Mouse (Mus musculus) inflammation-experienced regulatory T-cells, adult 16 weeks (primary cell): ENCODE data around the gene Platr17. TPM values are rescaled to one million over a fixed set of nuclear protein-coding genes. Genes with fewer than 3 reads are reported as not detected.

Experiments
- polyA plus RNA-seq: library from polyadenylated mRNA; unstranded; fragments of 100-300 nt; shearing (Covaris generic); gene quantifications from one replicate; pipeline ENCODE4 v1.2.1, GENCODE M21; 2017

The Platr17 gene
- polyA plus RNA-seq: 3.8 TPM

GRCm38 (mm10) chr17:33904835-33905234 lies at the start of gene Platr17:
Gene Platr17 (plus strand): TSS chr17:33905135.

GRCm38 (mm10) chr17:33873537-33873936 lies 31.4 kb upstream of the Platr17 start, which contains the start of gene Gm7029:
Gene Gm7029 (plus strand): TSS chr17:33873837.

GRCm38 (mm10) chr17:33890533-33891059 lies 14.3 kb upstream of the Platr17 start, which contains the start of gene Kifc1:
Gene Kifc1 (minus strand): TSS chr17:33890661.

GRCm38 (mm10) chr17:33909077-33909868 lies 4.3 kb downstream of the Platr17 start, which contains the start of gene Daxx:
Gene Daxx (plus strand): TSS chr17:33909414.

GRCm38 (mm10) chr17:33915671-33916250 lies 10.8 kb downstream of the Platr17 start, which contains the start of the genes Tapbp and Zbtb22:
Gene Tapbp (plus strand): TSS chr17:33915899.
Gene Zbtb22 (plus strand): TSS chr17:33915904.

GRCm38 (mm10) chr17:33929371-33930279 lies 24.7 kb downstream of the Platr17 start, which contains the start of gene Rgl2:
Gene Rgl2 (plus strand): TSS chr17:33929543.

GRCm38 (mm10) chr17:33940206-33940805 lies 35.4 kb downstream of the Platr17 start, which contains the start of the genes Pfdn6 and Wdr46:
Gene Pfdn6 (minus strand): TSS chr17:33940343.
Gene Wdr46 (plus strand): TSS chr17:33940660.

GRCm38 (mm10) chr17:33951021-33951946 lies 46.3 kb downstream of the Platr17 start, which contains the start of gene B3galt4:
Gene B3galt4 (minus strand): TSS chr17:33951488.

GRCm38 (mm10) chr17:33955555-33956214 lies 50.8 kb downstream of the Platr17 start, which contains the start of the genes Vps52 and Rps18:
Gene Vps52 (plus strand): TSS chr17:33955812.
Gene Rps18 (minus strand): TSS chr17:33956001.

Other genes with a start within 250 kb of the Platr17 start
- gene Hnrnpm, start 218.3 kb upstream of the Platr17 start, polyA plus RNA-seq: 424 TPM
- gene March2, start 186.5 kb upstream of the Platr17 start, polyA plus RNA-seq: 68.9 TPM
- gene Rab11b, start 144.6 kb upstream of the Platr17 start, polyA plus RNA-seq: 317 TPM
- 6.5 TPM for gene Angptl4, start 123.3 kb upstream of the Platr17 start, polyA plus RNA-seq
- 4.7 TPM for gene Kank3, start 94.6 kb upstream of the Platr17 start, polyA plus RNA-seq
- 865 TPM for gene Rps28, start 80.6 kb upstream of the Platr17 start, polyA plus RNA-seq
- 364 TPM for gene Ndufa7, start 80.6 kb upstream of the Platr17 start, polyA plus RNA-seq
- 35.5 TPM for gene Cd320, start 62.0 kb upstream of the Platr17 start, polyA plus RNA-seq
- gene Gm7029, start 31.3 kb upstream of the Platr17 start, polyA plus RNA-seq: not detected
- gene Kifc1, start 14.5 kb upstream of the Platr17 start, polyA plus RNA-seq: 3.7 TPM
- gene Daxx, start 4.3 kb downstream of the Platr17 start, polyA plus RNA-seq: 134 TPM
- 751 TPM for gene Tapbp, start 10.8 kb downstream of the Platr17 start, polyA plus RNA-seq
- gene Zbtb22, start 10.8 kb downstream of the Platr17 start, polyA plus RNA-seq: 22.8 TPM
- gene Rgl2, start 24.4 kb downstream of the Platr17 start, polyA plus RNA-seq: 165 TPM
- 132 TPM for gene Pfdn6, start 35.2 kb downstream of the Platr17 start, polyA plus RNA-seq
- gene Wdr46, start 35.5 kb downstream of the Platr17 start, polyA plus RNA-seq: 64.9 TPM
- 34.8 TPM for gene B3galt4, start 46.4 kb downstream of the Platr17 start, polyA plus RNA-seq
- gene Vps52, start 50.7 kb downstream of the Platr17 start, polyA plus RNA-seq: 96.8 TPM
- gene Rps18, start 50.9 kb downstream of the Platr17 start, polyA plus RNA-seq: 2,339 TPM
- gene H2-K1, start 95.2 kb downstream of the Platr17 start, polyA plus RNA-seq: 13,592 TPM
- 24.7 TPM for gene Ring1, start 119.5 kb downstream of the Platr17 start, polyA plus RNA-seq
- gene H2-Ke6, start 122.9 kb downstream of the Platr17 start, polyA plus RNA-seq: 47.8 TPM
- gene Slc39a7, start 126.5 kb downstream of the Platr17 start, polyA plus RNA-seq: 165 TPM
- gene Rxrb, start 126.7 kb downstream of the Platr17 start, polyA plus RNA-seq: 25.2 TPM
- gene Col11a2, start 134.3 kb downstream of the Platr17 start, polyA plus RNA-seq: 3.0 TPM
- gene H2-Oa, start 187.2 kb downstream of the Platr17 start, polyA plus RNA-seq: 41.7 TPM
- 118 TPM for gene H2-DMa, start 214.4 kb downstream of the Platr17 start, polyA plus RNA-seq
- 172 TPM for gene Brd2, start 217.5 kb downstream of the Platr17 start, polyA plus RNA-seq
- gene H2-DMb2, start 238.2 kb downstream of the Platr17 start, polyA plus RNA-seq: 8.5 TPM
- 7.1 TPM for gene H2-DMb1, start 247.9 kb downstream of the Platr17 start, polyA plus RNA-seq